Mouse (Mus musculus) spleen, adult 2 months (tissue): ENCODE results near the gene Podn.

Experiments
- CTCF ChIP-seq: fragments of 200-500 bp; IDR thresholded peaks from 2 replicates; pipeline ENCODE4 v1.5.1; 2011; ENCODE audit warnings: mild to moderate bottlenecking, inconsistent platforms; ENCODE audit not compliant: insufficient read depth, insufficient read length, insufficient replicate concordance; ENCODE audit errors: extremely low read depth
- POLR2A ChIP-seq: fragments of 200-500 bp; IDR thresholded peaks from 2 replicates; pipeline ENCODE4 v1.6.1; 2011; ENCODE audit warnings: low read depth, low read length, inconsistent platforms

GRCm38 (mm10) chr4:108023186-108023585, 73.1 kb downstream of the Podn start:
- no peak for TF ChIP-seq CTCF
- no peak for TF ChIP-seq POLR2A
